Mouse (Mus musculus): ENCODE measurements around the gene Timm23. TPM values are rescaled to one million over a fixed set of nuclear protein-coding genes. Genes with fewer than 3 reads are reported as not detected.
A peak's percentile ranks its signal among the peaks of the same experiment; 100 is the strongest.

Timm23 gene
- polyA plus RNA-seq, 1 experiment from 2014 or later, result 251 TPM

DNA sequence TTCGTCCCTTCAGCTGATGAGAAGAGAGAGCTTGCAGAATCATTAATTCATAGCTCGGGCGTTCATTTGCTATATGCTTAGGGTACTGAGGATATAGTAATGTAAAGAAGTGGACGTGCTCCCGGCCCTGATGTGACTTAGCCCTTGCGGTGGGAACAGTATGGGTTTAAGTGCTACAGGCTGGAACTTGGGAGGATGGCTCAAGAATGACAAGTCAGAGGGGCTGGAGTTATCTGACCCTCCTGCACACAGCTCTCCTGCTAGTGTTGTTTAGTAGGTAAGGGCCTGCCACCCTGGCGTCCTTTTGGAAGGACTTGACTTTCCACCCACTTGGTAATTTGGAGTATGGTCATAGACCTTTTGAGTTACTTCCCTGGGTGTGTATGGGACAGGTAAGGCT, 41.1 kb downstream of the Timm23 start:
- ATAC-seq (ENCODE audit: insufficient read depth, low FRiP score), result no peak
- H3K4me2 ChIP-seq (ENCODE audit: low read depth, low read length), result peak overlapping the region; percentile 94
- no peaks in the 10 kb centered on the region; the same call in 1 of the 2 replicates for H3K9me3 ChIP-seq (replicated peaks; ENCODE audit: control insufficient read depth, low read length)
- no peaks in the 10 kb centered on the region for H3K36me3 ChIP-seq (ENCODE audit: control insufficient read depth, insufficient read depth, low read length)
- 31% methylated on average over 7 of the region's 7 CpGs for WGBS
- H3K4me3 ChIP-seq (replicated peaks; ENCODE audit: low read length), result peak overlapping the region; percentile 92
- H3K9ac ChIP-seq (ENCODE audit: low read length), result peak overlapping the region; percentile 93
- peak overlapping the region; percentile 92 for H3K27ac ChIP-seq (ENCODE audit: low read length)
- peaks cover 39% of the 10 kb centered on the region for H3K4me1 ChIP-seq (ENCODE audit: control insufficient read depth, insufficient read depth, low read length)
- no peaks in the 10 kb centered on the region for H3K27me3 ChIP-seq (ENCODE audit: control insufficient read depth, insufficient read depth, low read length)

DNA sequence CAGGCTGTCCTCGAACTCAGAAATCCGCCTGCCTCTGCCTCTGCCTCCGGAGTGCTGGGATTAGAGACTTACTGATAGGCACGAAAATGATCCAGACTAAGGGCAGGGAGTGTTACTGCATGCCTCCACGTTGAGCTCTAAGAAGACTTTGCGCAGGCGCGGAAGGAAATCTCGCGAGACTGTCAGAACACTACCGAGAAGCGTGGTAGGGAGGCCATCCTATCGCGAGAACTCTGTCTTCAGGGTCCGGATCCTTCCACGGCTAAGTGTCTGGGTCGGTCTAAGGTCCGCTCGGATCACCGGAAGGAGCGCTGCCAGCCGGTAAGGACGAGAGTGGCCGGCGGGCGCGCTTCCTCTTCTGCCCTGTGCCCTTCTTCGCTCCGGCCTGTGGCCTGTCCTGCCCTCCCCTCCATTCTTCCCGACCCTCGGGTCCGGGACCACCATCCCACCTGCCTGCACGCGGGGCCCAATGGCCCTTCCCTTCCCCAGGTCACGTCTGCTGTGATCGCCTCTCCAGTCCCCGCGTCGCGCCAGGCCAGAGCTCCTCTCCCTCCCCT, 41.9 kb downstream of the Timm23 start, which contains the start of gene Ncoa4:
TSS of gene Ncoa4 (plus strand) at position 176 of the 557 bp plus-strand sequence.
- H3K9me3 ChIP-seq (replicated peaks; ENCODE audit: control insufficient read depth, low read length), result no peaks in the 10 kb centered on the region; the same call in 1 of the 2 replicates
- H3K4me3 ChIP-seq (replicated peaks; ENCODE audit: low read length), result peak within 1 kb of the TSS; percentile 92
- under 1% methylated on average over 40 of the region's 40 CpGs for WGBS
- H3K4me1 ChIP-seq (ENCODE audit: control insufficient read depth, insufficient read depth, low read length), result peaks cover 32% of the 10 kb centered on the region
- no peaks in the 10 kb centered on the region for H3K36me3 ChIP-seq (ENCODE audit: control insufficient read depth, insufficient read depth, low read length)
- H3K4me2 ChIP-seq (ENCODE audit: low read depth, low read length), result peak within 1 kb of the TSS; percentile 94
- peak; percentile 95 for ATAC-seq (ENCODE audit: insufficient read depth, low FRiP score)
- H3K9ac ChIP-seq (ENCODE audit: low read length), result peak within 1 kb of the TSS; percentile 93
- no peaks in the 10 kb centered on the region for H3K27me3 ChIP-seq (ENCODE audit: control insufficient read depth, insufficient read depth, low read length)
- H3K27ac ChIP-seq (ENCODE audit: low read length), result peak within 1 kb of the TSS; percentile 92

GRCm38 (mm10) chr14:32159150-32159670, 42.5 kb downstream of the Timm23 start:
- Histone ChIP-seq H3K9me3 (replicated peaks; ENCODE audit: control insufficient read depth, low read length) (no peaks in the 10 kb centered on the region; the same call in 1 of the 2 replicates), H3K9ac (ENCODE audit: low read length) (peak overlapping the region; percentile 93), H3K4me2 (ENCODE audit: low read depth, low read length) (peak overlapping the region; percentile 94), H3K4me1 (ENCODE audit: control insufficient read depth, insufficient read depth, low read length) (peaks cover 28% of the 10 kb centered on the region), H3K27me3 (ENCODE audit: control insufficient read depth, insufficient read depth, low read length) (no peaks in the 10 kb centered on the region), H3K36me3 (ENCODE audit: control insufficient read depth, insufficient read depth, low read length) (no peaks in the 10 kb centered on the region), H3K27ac (ENCODE audit: low read length) (peak overlapping the region; percentile 34), H3K4me3 (replicated peaks; ENCODE audit: low read length) (peak overlapping the region; percentile 92)
- ATAC-seq (ENCODE audit: insufficient read depth, low FRiP score), result 0 out of 2 replicates have a peak, but pooled peaks have one; percentile 1
- WGBS, result 40% methylated on average over 4 of the region's 4 CpGs

GRCm38 (mm10) chr14:32154758-32155157, 46.9 kb downstream of the Timm23 start:
- Histone ChIP-seq H3K36me3 (ENCODE audit: control insufficient read depth, insufficient read depth, low read length) (no peaks in the 10 kb centered on the region), H3K27ac (ENCODE audit: low read length) (no peak overlapping the region), H3K9ac (ENCODE audit: low read length) (no peak overlapping the region), H3K27me3 (ENCODE audit: control insufficient read depth, insufficient read depth, low read length) (no peaks in the 10 kb centered on the region), H3K9me3 (replicated peaks; ENCODE audit: control insufficient read depth, low read length) (no peaks in the 10 kb centered on the region; the same call in 1 of the 2 replicates), H3K4me2 (ENCODE audit: low read depth, low read length) (no peak overlapping the region), H3K4me1 (ENCODE audit: control insufficient read depth, insufficient read depth, low read length) (no peaks in the 10 kb centered on the region), H3K4me3 (replicated peaks; ENCODE audit: low read length) (no peak overlapping the region)
- WGBS, result 86% methylated on average over 6 of the region's 6 CpGs
- ATAC-seq (ENCODE audit: insufficient read depth, low FRiP score), result no peak

DNA sequence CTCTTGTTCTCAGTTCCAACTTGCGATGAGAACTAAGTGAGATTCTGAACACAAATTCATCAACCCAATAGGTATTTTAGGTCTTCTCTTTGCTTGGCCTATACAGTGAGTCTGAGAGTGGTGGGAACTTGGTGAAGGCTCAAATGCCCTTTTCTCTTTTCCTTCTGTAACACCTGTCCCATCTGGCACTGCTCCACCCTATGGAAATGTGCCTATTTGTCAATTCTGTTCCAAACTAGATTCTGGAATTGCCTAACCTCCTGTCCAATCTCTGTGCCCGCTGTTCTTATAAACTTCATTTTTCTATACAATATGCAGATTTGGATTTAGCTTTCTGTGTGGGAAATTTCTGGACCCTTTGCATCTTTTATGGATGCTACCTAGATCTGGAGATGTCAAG, 48.5 kb downstream of the Timm23 start:
- Histone ChIP-seq H3K9ac (ENCODE audit: low read length) (no peak overlapping the region), H3K4me3 (replicated peaks; ENCODE audit: low read length) (no peak overlapping the region), H3K27me3 (ENCODE audit: control insufficient read depth, insufficient read depth, low read length) (no peaks in the 10 kb centered on the region), H3K27ac (ENCODE audit: low read length) (no peak overlapping the region), H3K36me3 (ENCODE audit: control insufficient read depth, insufficient read depth, low read length) (no peaks in the 10 kb centered on the region), H3K4me2 (ENCODE audit: low read depth, low read length) (no peak overlapping the region), H3K4me1 (ENCODE audit: control insufficient read depth, insufficient read depth, low read length) (no peaks in the 10 kb centered on the region), H3K9me3 (replicated peaks; ENCODE audit: control insufficient read depth, low read length) (no peaks in the 10 kb centered on the region; the same call in 1 of the 2 replicates)
- WGBS, result 89% methylated on average over 2 of the region's 2 CpGs
- ATAC-seq (ENCODE audit: insufficient read depth, low FRiP score), result no peak

GRCm38 (mm10) chr14:32152243-32152965, 49.3 kb downstream of the Timm23 start:
- 89% methylated on average over 18 of the region's 18 CpGs for WGBS
- no peaks in the 10 kb centered on the region for H3K4me1 ChIP-seq (ENCODE audit: control insufficient read depth, insufficient read depth, low read length)
- no peak overlapping the region for H3K9ac ChIP-seq (ENCODE audit: low read length)
- no peak overlapping the region for H3K4me2 ChIP-seq (ENCODE audit: low read depth, low read length)
- no peak overlapping the region for H3K4me3 ChIP-seq (replicated peaks; ENCODE audit: low read length)
- no peak for ATAC-seq (ENCODE audit: insufficient read depth, low FRiP score)
- H3K36me3 ChIP-seq (ENCODE audit: control insufficient read depth, insufficient read depth, low read length), result no peaks in the 10 kb centered on the region
- H3K27me3 ChIP-seq (ENCODE audit: control insufficient read depth, insufficient read depth, low read length), result no peaks in the 10 kb centered on the region
- no peaks in the 10 kb centered on the region; the same call in 1 of the 2 replicates for H3K9me3 ChIP-seq (replicated peaks; ENCODE audit: control insufficient read depth, low read length)
- no peak overlapping the region for H3K27ac ChIP-seq (ENCODE audit: low read length)

DNA sequence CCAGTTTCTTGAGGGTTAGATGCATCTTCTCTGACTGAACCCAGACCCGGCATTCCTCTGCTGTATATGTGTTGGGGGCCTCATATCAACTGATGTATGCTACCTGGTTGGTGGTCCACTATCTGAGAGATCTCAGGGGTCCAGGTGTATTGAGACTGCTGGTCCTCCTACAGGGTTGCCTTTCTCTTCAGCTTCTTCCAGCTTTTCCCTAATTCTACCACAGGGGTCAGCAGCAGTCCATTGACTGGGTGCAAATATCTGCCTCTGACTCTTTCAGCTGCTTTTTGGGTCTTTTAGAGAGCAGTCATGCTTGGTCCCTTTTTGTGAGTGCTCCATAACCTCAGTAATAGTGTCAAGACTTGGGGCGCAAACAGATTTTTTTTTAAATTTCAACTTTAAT, 50.8 kb downstream of the Timm23 start:
- Histone ChIP-seq H3K4me1 (ENCODE audit: control insufficient read depth, insufficient read depth, low read length) (no peaks in the 10 kb centered on the region), H3K27me3 (ENCODE audit: control insufficient read depth, insufficient read depth, low read length) (no peaks in the 10 kb centered on the region), H3K36me3 (ENCODE audit: control insufficient read depth, insufficient read depth, low read length) (no peaks in the 10 kb centered on the region), H3K4me3 (replicated peaks; ENCODE audit: low read length) (no peak overlapping the region), H3K9ac (ENCODE audit: low read length) (no peak overlapping the region), H3K9me3 (replicated peaks; ENCODE audit: control insufficient read depth, low read length) (no peaks in the 10 kb centered on the region; the same call in 1 of the 2 replicates), H3K4me2 (ENCODE audit: low read depth, low read length) (no peak overlapping the region), H3K27ac (ENCODE audit: low read length) (no peak overlapping the region)
- no peak for ATAC-seq (ENCODE audit: insufficient read depth, low FRiP score)
- 93% methylated on average over 2 of the region's 2 CpGs for WGBS

- Histone ChIP-seq H3K9ac (ENCODE audit: low read length) (no peak overlapping the region), H3K27me3 (ENCODE audit: control insufficient read depth, insufficient read depth, low read length) (no peaks in the 10 kb centered on the region), H3K9me3 (replicated peaks; ENCODE audit: control insufficient read depth, low read length) (no peaks in the 10 kb centered on the region; the same call in 1 of the 2 replicates), H3K4me3 (replicated peaks; ENCODE audit: low read length) (no peak overlapping the region), H3K27ac (ENCODE audit: low read length) (no peak overlapping the region), H3K36me3 (ENCODE audit: control insufficient read depth, insufficient read depth, low read length) (no peaks in the 10 kb centered on the region), H3K4me1 (ENCODE audit: control insufficient read depth, insufficient read depth, low read length) (no peaks in the 10 kb centered on the region), H3K4me2 (ENCODE audit: low read depth, low read length) (no peak overlapping the region)
- WGBS, result 50% methylated on average over 2 of the region's 2 CpGs
- no peak for ATAC-seq (ENCODE audit: insufficient read depth, low FRiP score)
These were observed 55.1 kb downstream of the Timm23 start for GRCm38 (mm10) chr14:32146578-32146977.

Measured in stomach, embryonic 16.5 days (tissue).